Mouse (Mus musculus) small intestine, adult 2 months (tissue): ENCODE measurements around the gene Rbak. TPM values are rescaled to one million over a fixed set of nuclear protein-coding genes. Genes with fewer than 3 reads are reported as not detected.
"Not testable (repeated sequence)": the region's sequence is repeated elsewhere in the genome, so short reads cannot be mapped to it uniquely, and the experiment has no call there.

Experiments
- H3K27ac ChIP-seq: fragments of 200-500 bp; 2 replicates; pipeline ENCODE4 v1.5.1; 2012; ENCODE audit warnings: low read depth, low read length, control low read depth, inconsistent platforms; ENCODE audit not compliant: insufficient read depth
- H3K27me3 ChIP-seq: fragments of 200-500 bp; 2 replicates; pipeline ENCODE4 v1.6.1; 2012; ENCODE audit warnings: mild to moderate bottlenecking, moderate library complexity, low read length, inconsistent platforms; ENCODE audit not compliant: control insufficient read depth, insufficient read depth
- H3K36me3 ChIP-seq: fragments of 200-500 bp; 2 replicates; pipeline ENCODE4 v1.6.1; 2012; ENCODE audit warnings: mild to moderate bottlenecking, low read length, control low read depth, inconsistent platforms; ENCODE audit not compliant: control insufficient read depth, insufficient read depth
- H3K4me1 ChIP-seq: fragments of 200-500 bp; 2 replicates; pipeline ENCODE4 v1.6.1; 2012; ENCODE audit warnings: low read length, inconsistent platforms, mixed read lengths; ENCODE audit not compliant: control insufficient read depth, insufficient read depth, insufficient read length
- H3K4me3 ChIP-seq: fragments of 200-500 bp; 2 replicates; pipeline ENCODE4 v1.5.1; 2012; ENCODE audit warnings: low read depth, mild to moderate bottlenecking, control low read depth, inconsistent platforms, low read length, moderate library complexity
- CTCF ChIP-seq: fragments of 200-500 bp; IDR thresholded peaks from 2 replicates; pipeline ENCODE4 v1.5.1; 2012; ENCODE audit warnings: low read depth, mild to moderate bottlenecking, control low read depth, inconsistent platforms, low read length, moderate library complexity, mixed read lengths; ENCODE audit not compliant: insufficient replicate concordance, insufficient read length; ENCODE audit errors: extremely low read depth
- POLR2A ChIP-seq: fragments of 200-500 bp; IDR thresholded peaks from 2 replicates; pipeline ENCODE4 v1.6.1; 2012; ENCODE audit warnings: low read depth, mild to moderate bottlenecking, control low read depth, inconsistent platforms, low read length, moderate library complexity
- WGBS: fragments of 180-500 bp; shearing (Covaris S2); methylation state at CpG from one replicate; pipeline ENCODE4 v1.1.7; 2018; 5-methylcytosine and 5-hydroxymethylcytosine counted together
- polyA plus RNA-seq: library from polyadenylated mRNA; depleted of rRNA; stranded (reverse); fragments of >200 nt; gene quantifications from 2 replicates; pipeline ENCODE4 v1.2.3, GENCODE M21; 2012

The Rbak gene
- polyA plus RNA-seq, 1 experiment, result 1.4 TPM

GRCm38 (mm10) chr5:143195166-143195565 is 14.6 kb upstream of the Rbak start:
- Histone ChIP-seq H3K27me3 (0 out of 2 replicates have a peak, but pooled peaks cover 5% of the 10 kb centered on the region), H3K4me1 (no peaks in the 10 kb centered on the region), H3K4me3 (no peak overlapping the region), H3K36me3 (no peaks in the 10 kb centered on the region), H3K27ac (no peak overlapping the region)
- 55% methylated on average over 2 of the region's 2 CpGs for WGBS
- TF ChIP-seq POLR2A, result no peak
- TF ChIP-seq CTCF, result no peak

- H3K27me3 ChIP-seq, H3K4me1 ChIP-seq, H3K4me3 ChIP-seq, H3K27ac ChIP-seq, H3K36me3 ChIP-seq: not testable (repeated sequence)
- WGBS, result 53% methylated on average over 8 of the region's 8 CpGs
These were observed 14.2 kb upstream of the Rbak start for GRCm38 (mm10) chr5:143194747-143195146.

DNA sequence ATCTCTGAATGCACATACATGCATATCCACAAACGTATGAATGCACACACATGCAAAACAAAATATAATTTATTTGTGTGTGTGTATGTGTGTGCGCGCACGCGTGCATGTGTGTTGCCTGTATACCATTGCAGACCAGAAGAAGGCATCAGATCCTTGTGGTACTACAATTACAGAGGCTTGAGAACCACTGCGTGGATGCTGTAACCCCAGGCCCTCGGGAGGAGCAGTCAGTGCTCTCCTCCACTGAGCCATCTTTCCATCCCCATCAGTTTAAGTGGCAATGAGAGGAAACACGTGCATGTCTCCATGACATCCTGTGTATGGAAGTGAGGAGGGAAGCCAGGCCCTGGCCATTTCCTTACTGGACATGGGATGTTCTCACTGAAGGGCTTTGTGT is 12.2 kb upstream of the Rbak start:
- no peaks in the 10 kb centered on the region for H3K36me3 ChIP-seq
- WGBS, result 85% methylated on average over 8 of the region's 8 CpGs
- H3K27ac ChIP-seq, result no peak overlapping the region
- H3K27me3 ChIP-seq, result 0 out of 2 replicates have a peak, but pooled peaks cover 5% of the 10 kb centered on the region
- H3K4me3 ChIP-seq, result no peak overlapping the region
- TF ChIP-seq POLR2A (no peak), CTCF (no peak)
- no peaks in the 10 kb centered on the region for H3K4me1 ChIP-seq

- H3K4me1 ChIP-seq, H3K4me3 ChIP-seq, H3K27me3 ChIP-seq, H3K27ac ChIP-seq, H3K36me3 ChIP-seq: not testable (repeated sequence)
- WGBS, result 78% methylated on average over 1 of the region's 1 CpGs
These were observed 7.4 kb upstream of the Rbak start for GRCm38 (mm10) chr5:143188014-143188413.

DNA sequence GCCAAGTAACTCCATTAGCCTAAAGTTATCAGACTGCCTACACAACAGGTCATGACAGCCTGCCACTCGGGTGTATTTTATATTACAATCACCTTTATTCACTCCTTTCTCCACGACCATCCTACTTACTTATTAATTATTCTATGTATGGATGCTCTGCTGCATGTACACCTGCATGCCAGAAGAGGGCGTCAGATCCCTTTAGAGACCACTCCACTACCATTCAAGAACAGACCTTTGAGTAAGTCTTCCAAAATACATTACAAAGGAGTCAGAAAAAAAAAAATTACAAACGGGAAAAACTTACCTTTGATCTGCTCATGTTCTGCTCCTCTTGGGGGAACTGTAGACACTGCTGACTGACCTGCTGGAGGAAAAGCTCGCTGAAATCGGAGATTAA is 1.4 kb downstream of the Rbak start:
- Histone ChIP-seq H3K27me3 (no peaks in the 10 kb centered on the region), H3K27ac (no peak overlapping the region), H3K36me3 (peaks cover 35% of the 10 kb centered on the region), H3K4me3 (no peak overlapping the region), H3K4me1 (peaks cover 2% of the 10 kb centered on the region; the same call in 1 of the 2 replicates)
- TF ChIP-seq CTCF (no peak), POLR2A (no peak)
- WGBS, result 21% methylated on average over 6 of the region's 6 CpGs

DNA sequence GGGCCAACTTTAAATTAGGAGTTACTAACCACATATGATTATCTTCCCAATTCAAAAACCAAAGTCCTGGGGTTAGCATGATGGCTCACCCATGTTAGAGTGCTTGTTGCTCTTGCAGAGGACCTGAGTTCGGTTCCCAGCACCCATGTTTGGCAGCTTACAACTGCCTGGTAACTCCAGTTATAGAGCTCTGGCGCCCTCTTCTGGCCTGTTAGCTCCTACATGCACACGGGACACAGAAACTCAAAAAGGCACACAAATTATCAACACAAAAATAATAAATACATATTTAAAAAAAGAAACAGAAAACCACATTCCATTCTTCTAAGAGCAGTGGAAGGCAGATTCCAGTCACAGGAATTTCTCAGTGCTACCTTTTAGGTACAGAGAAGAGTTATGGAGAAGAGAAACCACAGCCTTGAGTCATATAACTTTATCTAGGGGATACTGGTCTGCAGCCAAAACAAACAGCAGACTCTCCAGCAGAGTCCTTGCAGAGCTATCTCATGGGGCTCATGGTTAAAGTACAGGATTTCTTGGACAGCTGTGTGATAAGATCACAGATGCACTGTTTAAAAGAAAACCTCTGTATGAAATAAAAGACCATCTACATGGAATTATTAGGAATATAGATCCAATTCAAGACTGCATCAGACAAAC is 2.9 kb downstream of the Rbak start:
- Histone ChIP-seq H3K36me3 (peaks cover 49% of the 10 kb centered on the region), H3K27ac (no peak overlapping the region), H3K4me1 (peaks cover 2% of the 10 kb centered on the region; the same call in 1 of the 2 replicates), H3K27me3 (no peaks in the 10 kb centered on the region), H3K4me3 (no peak overlapping the region)
- no peak for TF ChIP-seq POLR2A
- TF ChIP-seq CTCF, result peak; percentile 23; the same call in 1 of the 2 replicates
- WGBS, result 94% methylated on average over 3 of the region's 3 CpGs

DNA sequence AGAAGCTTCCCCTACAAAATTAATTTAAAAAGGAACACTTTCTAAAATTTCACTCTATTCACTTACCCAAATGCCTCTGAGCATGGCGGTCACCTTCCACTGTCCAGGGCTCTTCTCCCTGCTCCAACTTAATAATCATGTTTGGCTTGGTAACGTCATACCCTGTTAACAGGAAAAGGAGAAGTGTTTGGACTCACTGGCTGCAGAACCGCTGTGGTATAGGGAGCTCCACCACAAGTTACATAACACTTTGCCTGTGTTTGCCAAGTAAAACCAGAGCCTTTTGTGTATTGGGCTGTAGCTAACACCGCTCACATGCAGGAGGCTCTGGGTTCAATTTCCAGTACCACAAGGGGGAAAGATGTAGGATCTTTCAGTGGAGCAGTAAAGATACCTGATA is 4.6 kb downstream of the Rbak start:
- TF ChIP-seq POLR2A (no peak), CTCF (no peak)
- Histone ChIP-seq H3K4me3 (no peak overlapping the region), H3K36me3 (peaks cover 56% of the 10 kb centered on the region), H3K27me3 (no peaks in the 10 kb centered on the region), H3K4me1 (peaks cover 2% of the 10 kb centered on the region; the same call in 1 of the 2 replicates), H3K27ac (no peak overlapping the region)
- 91% methylated on average over 4 of the region's 4 CpGs for WGBS

DNA sequence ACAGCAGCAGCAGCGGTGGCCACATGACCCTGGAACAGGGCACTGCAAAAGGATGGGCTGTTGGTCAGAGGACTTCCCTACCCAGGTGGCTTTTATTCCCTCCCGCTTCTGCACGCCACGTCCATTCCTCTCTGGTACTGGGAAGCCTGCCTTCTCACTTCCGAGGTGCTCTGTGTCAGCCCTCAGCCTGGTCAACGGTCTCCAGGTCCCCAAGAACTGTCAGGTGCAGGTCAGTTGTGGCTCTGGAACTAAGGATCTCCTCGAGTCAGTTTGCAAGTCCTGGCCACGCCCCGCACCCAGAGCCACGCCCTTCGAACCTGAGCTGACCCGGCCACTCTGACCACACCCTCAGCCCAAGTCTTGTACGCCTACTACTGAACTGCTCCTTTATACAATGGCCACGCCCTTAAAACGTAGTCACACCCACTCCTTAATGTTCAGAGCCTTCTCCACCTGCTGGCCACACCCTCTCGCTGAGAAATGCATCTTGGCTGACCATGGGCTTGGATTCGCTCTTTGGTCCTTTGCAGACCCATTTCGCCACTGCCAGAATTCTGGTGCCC is 15.0 kb downstream of the Rbak start:
- peak overlapping the region; percentile 34 for H3K4me3 ChIP-seq
- H3K27ac ChIP-seq, result no peak overlapping the region
- peaks cover 7% of the 10 kb centered on the region for H3K4me1 ChIP-seq
- 8% methylated on average over 18 of the region's 18 CpGs for WGBS
- H3K27me3 ChIP-seq, result no peaks in the 10 kb centered on the region; the same call in 1 of the 2 replicates
- no peaks in the 10 kb centered on the region for H3K36me3 ChIP-seq
- peak; percentile 16; the same call in 1 of the 2 replicates for TF ChIP-seq CTCF
- no peak for TF ChIP-seq POLR2A
